Mouse (Mus musculus) heart, postnatal 10 days (tissue): ENCODE measurements at regions not wholly inside any gene's neighbourhood (a gene's known extent, or its start where the extent isn't known, plus 50 kb on each side); places are given as distances from the start of the nearest gene placed in this dataset.
A peak's percentile ranks its signal among the peaks of the same experiment; 100 is the strongest.
"Not testable (repeated sequence)": the region's sequence is repeated elsewhere in the genome, so short reads cannot be mapped to it uniquely, and the experiment has no call there.

Experiments
- DNase-seq, 2 experiments: peaks; one replicate each; pipeline ENCODE4 v3.0.0; 2021
- intact Hi-C: fragments of 180-260 bp; cut with DNase I; formaldehyde crosslinking; loops from one replicate; pipeline ENCODE4 v1.15.1; 2025

GRCm38 (mm10) chr6:7790040-7790439 is 54.6 kb upstream of the C1galt1 start:
- DNase-seq: no peak
- intact Hi-C loops: no loop called here

- intact Hi-C loops: no loop called here
- DNase-seq: no peak
These were observed 55.6 kb upstream of the C1galt1 start for GRCm38 (mm10) chr6:7789071-7789470.

- DNase-seq: no peak
- intact Hi-C loops: no loop called here
These were observed 59.2 kb upstream of the C1galt1 start for GRCm38 (mm10) chr6:7785407-7785806.

- intact Hi-C loops: no loop called here
- DNase-seq: no peak
These were observed 61.6 kb upstream of the C1galt1 start for GRCm38 (mm10) chr6:7783059-7783458.

GRCm38 (mm10) chr6:7779959-7780358 is 64.7 kb upstream of the C1galt1 start:
- no peak for DNase-seq
- intact Hi-C loops: no loop called here

- DNase-seq: no peak
- intact Hi-C loops: no loop called here
These were observed 65.8 kb upstream of the C1galt1 start for GRCm38 (mm10) chr6:7778642-7779404.

GRCm38 (mm10) chr6:7768421-7768820 is 75.4 kb upstream of the Asns start:
- intact Hi-C loops: no loop called here
- peak; percentile 10 to 21 for DNase-seq

GRCm38 (mm10) chr6:7767631-7768030 is 74.6 kb upstream of the Asns start:
- intact Hi-C loops: no loop called here
- DNase-seq: no peak

GRCm38 (mm10) chr6:7759385-7759784 is 66.3 kb upstream of the Asns start:
- intact Hi-C loops: no loop called here

GRCm38 (mm10) chr6:7753895-7754294 is 60.8 kb upstream of the Asns start:
- no peak for DNase-seq
- intact Hi-C loops: no loop called here

More at GRCm38 (mm10) chr6:7759385-7759784, 66.3 kb upstream of the Asns start:
- DNase-seq: no peak

GRCm38 (mm10) chr6:7752885-7753611 is 60.0 kb upstream of the Asns start:
- no peak for DNase-seq
- intact Hi-C loops: no loop called here

- DNase-seq: no peak
- intact Hi-C loops: no loop called here
These were observed 55.5 kb upstream of the Asns start for GRCm38 (mm10) chr6:7748536-7748935.

- intact Hi-C loops, DNase-seq: not testable (repeated sequence)
These were observed 51.2 kb upstream of the Asns start for GRCm38 (mm10) chr6:7744257-7744656.
